Mouse (Mus musculus) mouse embryonic stem cell (cell line): ENCODE measurements around the gene Mcm3ap.

Experiments
- in situ Hi-C, 2 experiments: fragments of 300-500 bp; cut with MboI; formaldehyde crosslinking; loops; 1 replicate in 1 of 2; 3 replicates in 1 of 2; pipeline ENCODE4 v1.14.3; 2019 to 2020; ENCODE audit warnings: low sequenced_read_pairs in 2 of 2, low pct_unique_long_range_greater_than_20kb in 1 of 2, mixed read lengths in 1 of 2; ENCODE audit not compliant: unreplicated experiment in 1 of 2

Mcm3ap gene

GRCm38 (mm10) chr10:76550458-76550857, 81.7 kb downstream of the Mcm3ap start:
- in situ Hi-C loops, result loop anchor here (5.0 to 10.0 kb wide), 2 partner anchors 182 to 184 kb away; no protein-coding TSS in a partner anchor

- in situ Hi-C loops, result loop anchor here (5.0 to 10.0 kb wide), 2 partner anchors 181 to 183 kb away; no protein-coding TSS in a partner anchor
Observed at GRCm38 (mm10) chr10:76551556-76551955, 82.8 kb downstream of the Mcm3ap start.

DNA sequence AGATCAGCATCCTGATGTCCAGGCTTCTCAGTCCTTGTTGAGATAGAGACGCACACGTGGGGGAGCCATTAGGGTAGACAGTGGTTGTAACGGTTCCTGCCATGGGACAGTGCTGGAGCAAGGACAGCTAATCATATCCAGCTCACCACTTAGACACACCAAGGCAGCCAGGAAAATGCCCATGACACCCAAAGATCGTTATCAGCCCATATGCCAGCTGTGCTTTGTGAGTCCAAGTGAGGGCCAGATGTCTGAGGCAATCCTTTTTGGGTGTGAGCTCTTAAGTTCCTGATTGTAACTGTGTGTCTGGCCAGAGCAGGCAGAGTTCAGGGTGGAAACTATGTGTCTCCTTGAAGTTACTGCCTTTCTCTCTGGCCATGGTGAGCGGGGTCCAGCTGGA, 85.3 kb downstream of the Mcm3ap start:
- in situ Hi-C loops, result loop anchor here (5.0 to 10.0 kb wide), 2 partner anchors 178 to 181 kb away; no protein-coding TSS in a partner anchor

DNA sequence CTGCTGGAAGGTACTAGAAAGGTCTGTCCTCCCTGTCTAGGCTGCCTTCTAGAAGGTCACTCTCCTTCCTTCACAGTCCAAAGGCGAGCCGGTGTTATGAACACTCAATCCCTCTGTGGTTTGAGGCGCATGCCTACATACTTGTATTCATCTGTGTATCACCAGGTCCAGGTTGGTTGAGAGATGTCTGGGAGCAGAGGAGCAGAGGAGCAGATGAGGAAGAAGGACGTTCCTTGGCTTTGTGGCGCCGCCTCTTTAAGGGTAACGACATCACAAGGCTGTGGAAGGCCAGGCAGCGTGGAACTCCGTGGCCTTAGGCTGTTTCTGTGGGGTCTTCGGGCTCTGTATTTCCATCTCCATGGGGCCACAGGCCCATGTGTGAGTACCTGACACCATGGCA, 93.2 kb downstream of the Mcm3ap start, which contains the start of gene Spatc1l:
TSS of gene Spatc1l (plus strand) at position 301 of the 400 bp plus-strand sequence.
- in situ Hi-C loops, result no loop called here
